Mouse (Mus musculus): ENCODE measurements around the gene Svip. TPM values are rescaled to one million over a fixed set of nuclear protein-coding genes. Genes with fewer than 3 reads are reported as not detected.

Gene Svip
- polyA plus RNA-seq, 1 experiment from 2014 or later: 3.4 TPM

DNA sequence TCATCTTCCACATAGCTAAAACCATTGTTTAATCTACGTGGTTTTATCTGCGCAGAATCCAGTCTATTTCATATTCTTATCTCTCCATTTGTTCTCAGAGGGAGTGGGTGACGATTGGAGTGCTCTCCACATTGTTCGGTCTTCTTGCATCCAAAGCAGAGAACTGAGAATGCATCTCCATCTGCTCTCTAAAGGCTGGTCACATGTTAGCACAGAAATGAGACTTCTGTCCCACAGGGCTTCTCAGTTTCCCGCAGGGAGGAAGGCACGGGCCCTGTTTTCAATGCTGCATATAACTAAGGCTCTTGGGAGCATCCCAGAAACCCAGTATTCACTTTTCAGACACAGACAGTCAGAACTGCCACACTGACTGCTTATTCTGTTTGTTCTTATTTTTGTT lies 20.1 kb downstream of the Svip start:
- WGBS: 84% methylated on average over 6 of the region's 6 CpGs
- Histone ChIP-seq H3K4me2 (no peak overlapping the region), H3K9me3 (no peaks in the 10 kb centered on the region), H3K9ac (replicated peaks) (no peak overlapping the region), H3K36me3 (peaks cover 6% of the 10 kb centered on the region; the same call in 1 of the 2 replicates), H3K27me3 (no peaks in the 10 kb centered on the region), H3K27ac (no peak overlapping the region), H3K4me3 (replicated peaks) (no peak overlapping the region), H3K4me1 (replicated peaks) (no peaks in the 10 kb centered on the region)
- ATAC-seq (ENCODE audit: insufficient number of reproducible peaks, insufficient read depth, low FRiP score, low TSS enrichment, low read depth): no peak

DNA sequence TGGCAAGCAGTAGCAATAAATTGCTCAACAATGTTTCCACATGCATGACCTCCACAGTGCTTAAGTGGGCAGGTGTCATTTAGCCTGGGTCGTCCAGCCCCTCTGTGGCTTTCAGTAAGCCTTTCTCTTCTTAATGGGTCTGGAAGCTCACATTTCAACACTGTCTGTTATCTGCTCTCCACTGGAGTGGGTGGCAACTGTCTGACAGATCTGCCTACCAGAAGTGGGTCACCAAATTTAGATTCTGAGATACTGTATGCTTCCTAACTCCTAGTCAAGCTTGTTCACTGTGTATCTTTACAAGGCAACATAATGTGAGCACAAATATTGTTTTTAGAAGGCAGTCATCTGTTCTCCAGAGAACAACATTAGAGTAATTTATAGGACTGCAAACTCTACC lies 23.5 kb downstream of the Svip start:
- Histone ChIP-seq H3K27ac (no peak overlapping the region), H3K4me1 (replicated peaks) (no peaks in the 10 kb centered on the region), H3K9me3 (no peaks in the 10 kb centered on the region), H3K4me2 (no peak overlapping the region), H3K27me3 (no peaks in the 10 kb centered on the region), H3K9ac (replicated peaks) (no peak overlapping the region), H3K36me3 (peaks cover 12% of the 10 kb centered on the region; the same call in 1 of the 2 replicates), H3K4me3 (replicated peaks) (no peak overlapping the region)
- ATAC-seq (ENCODE audit: insufficient number of reproducible peaks, insufficient read depth, low FRiP score, low TSS enrichment, low read depth): no peak
- 17% methylated on average over 1 of the region's 1 CpGs for WGBS

DNA sequence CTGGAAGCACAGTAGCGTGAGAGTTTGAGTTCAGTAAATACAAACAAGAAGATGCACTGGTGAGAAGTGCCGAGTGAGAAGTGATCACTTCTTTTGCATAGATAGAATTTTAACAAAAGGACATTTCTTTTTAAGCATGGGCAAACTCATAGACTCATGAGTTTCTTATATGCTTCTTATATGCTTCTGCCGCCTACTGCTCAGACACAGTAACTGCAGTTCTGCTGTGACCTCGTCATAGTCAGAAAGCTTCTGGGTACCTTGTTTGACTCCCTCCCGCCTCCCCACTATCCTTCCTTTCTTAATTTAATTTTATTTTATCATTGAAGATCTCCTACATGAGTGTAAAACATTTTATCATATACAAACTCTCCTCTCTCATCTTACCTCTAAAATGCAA lies 26.5 kb downstream of the Svip start:
- Histone ChIP-seq H3K4me1 (replicated peaks) (peaks cover 8% of the 10 kb centered on the region; the same call in 1 of the 2 replicates), H3K4me2 (no peak overlapping the region), H3K9ac (replicated peaks) (no peak overlapping the region), H3K36me3 (peaks cover 18% of the 10 kb centered on the region; the same call in 1 of the 2 replicates), H3K27ac (no peak overlapping the region), H3K27me3 (no peaks in the 10 kb centered on the region), H3K4me3 (replicated peaks) (no peak overlapping the region), H3K9me3 (no peaks in the 10 kb centered on the region)
- no peak for ATAC-seq (ENCODE audit: insufficient number of reproducible peaks, insufficient read depth, low FRiP score, low TSS enrichment, low read depth)
- WGBS: 44% methylated on average over 5 of the region's 5 CpGs

DNA sequence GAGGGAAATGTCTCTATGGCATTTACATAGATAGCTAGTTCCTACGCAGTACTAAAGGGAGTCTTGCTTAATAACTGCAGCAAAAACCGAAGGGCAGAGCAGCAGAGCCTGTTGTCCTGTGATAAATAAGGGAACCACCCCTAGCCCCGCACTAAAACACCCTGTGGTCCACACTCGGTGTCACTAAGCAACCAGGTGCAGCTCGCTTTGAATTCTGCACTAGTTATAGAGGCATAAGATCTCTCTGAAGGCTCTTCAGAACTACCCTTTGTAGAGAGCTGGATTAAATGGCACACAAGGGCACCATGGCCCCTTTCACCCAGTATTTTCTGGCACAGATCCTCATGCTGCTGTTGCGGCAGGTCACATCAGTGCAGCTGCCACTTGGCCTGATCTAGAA lies 30.6 kb downstream of the Svip start:
- H3K4me2 ChIP-seq: no peak overlapping the region
- H3K9me3 ChIP-seq: no peaks in the 10 kb centered on the region
- H3K36me3 ChIP-seq: peaks cover 16% of the 10 kb centered on the region; the same call in 1 of the 2 replicates
- H3K27me3 ChIP-seq: no peaks in the 10 kb centered on the region
- ATAC-seq (ENCODE audit: insufficient number of reproducible peaks, insufficient read depth, low FRiP score, low TSS enrichment, low read depth): no peak
- 73% methylated on average over 6 of the region's 6 CpGs for WGBS
- no peak overlapping the region for H3K9ac ChIP-seq (replicated peaks)
- H3K27ac ChIP-seq: peak overlapping the region; percentile 35; the same call in 1 of the 2 replicates
- peaks cover 22% of the 10 kb centered on the region for H3K4me1 ChIP-seq (replicated peaks)
- no peak overlapping the region for H3K4me3 ChIP-seq (replicated peaks)

DNA sequence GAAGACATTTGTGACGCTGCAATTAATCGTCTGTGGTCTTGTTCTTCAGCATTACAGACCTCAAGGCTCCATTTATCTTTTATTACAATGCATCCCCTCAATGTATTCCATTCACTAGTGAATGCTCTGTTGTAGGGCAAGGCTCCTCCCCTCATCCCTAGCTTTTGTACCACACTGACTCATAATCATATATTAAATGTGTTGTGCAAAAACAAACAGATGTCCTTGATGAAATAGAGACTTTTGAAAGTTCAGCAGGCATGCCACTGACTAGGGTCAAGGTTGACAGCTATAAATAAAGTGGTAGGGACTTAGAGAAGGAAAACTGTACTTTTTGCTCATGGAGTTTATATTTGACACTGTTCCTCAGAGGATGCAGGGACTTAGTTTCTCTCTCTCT lies 32.3 kb downstream of the Svip start:
- ATAC-seq (ENCODE audit: insufficient number of reproducible peaks, insufficient read depth, low FRiP score, low TSS enrichment, low read depth): no peak
- no peak overlapping the region for H3K9ac ChIP-seq (replicated peaks)
- H3K4me1 ChIP-seq (replicated peaks): peaks cover 33% of the 10 kb centered on the region
- 77% methylated on average over 2 of the region's 2 CpGs for WGBS
- H3K4me2 ChIP-seq: no peak overlapping the region
- H3K9me3 ChIP-seq: no peaks in the 10 kb centered on the region
- H3K36me3 ChIP-seq: peaks cover 15% of the 10 kb centered on the region; the same call in 1 of the 2 replicates
- no peak overlapping the region for H3K4me3 ChIP-seq (replicated peaks)
- no peak overlapping the region for H3K27ac ChIP-seq
- H3K27me3 ChIP-seq: no peaks in the 10 kb centered on the region

DNA sequence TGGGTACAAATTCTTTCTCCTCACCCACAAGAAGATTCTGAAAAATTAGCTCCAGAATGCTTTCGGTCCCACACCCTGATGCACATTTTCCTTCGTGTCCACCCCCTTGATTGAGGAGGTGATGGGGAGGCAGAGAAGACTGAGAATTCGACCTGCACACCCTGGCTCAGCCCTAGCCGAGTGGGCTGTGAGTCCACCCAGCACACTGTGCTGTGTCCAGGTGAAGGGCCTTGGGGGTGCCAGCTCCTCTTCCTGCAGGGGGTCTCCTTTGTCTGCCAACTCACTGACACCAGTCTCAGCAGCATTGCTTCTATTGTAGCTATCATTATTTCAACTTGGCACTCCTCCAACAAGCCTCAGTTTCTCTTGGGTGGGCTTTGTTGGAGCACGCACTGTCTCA lies 32.7 kb downstream of the Svip start:
- H3K4me2 ChIP-seq: no peak overlapping the region
- H3K36me3 ChIP-seq: peaks cover 15% of the 10 kb centered on the region; the same call in 1 of the 2 replicates
- H3K4me3 ChIP-seq (replicated peaks): no peak overlapping the region
- H3K27ac ChIP-seq: no peak overlapping the region
- H3K4me1 ChIP-seq (replicated peaks): peaks cover 37% of the 10 kb centered on the region
- 70% methylated on average over 5 of the region's 5 CpGs for WGBS
- no peaks in the 10 kb centered on the region for H3K27me3 ChIP-seq
- no peak overlapping the region for H3K9ac ChIP-seq (replicated peaks)
- ATAC-seq (ENCODE audit: insufficient number of reproducible peaks, insufficient read depth, low FRiP score, low TSS enrichment, low read depth): no peak
- H3K9me3 ChIP-seq: no peaks in the 10 kb centered on the region

DNA sequence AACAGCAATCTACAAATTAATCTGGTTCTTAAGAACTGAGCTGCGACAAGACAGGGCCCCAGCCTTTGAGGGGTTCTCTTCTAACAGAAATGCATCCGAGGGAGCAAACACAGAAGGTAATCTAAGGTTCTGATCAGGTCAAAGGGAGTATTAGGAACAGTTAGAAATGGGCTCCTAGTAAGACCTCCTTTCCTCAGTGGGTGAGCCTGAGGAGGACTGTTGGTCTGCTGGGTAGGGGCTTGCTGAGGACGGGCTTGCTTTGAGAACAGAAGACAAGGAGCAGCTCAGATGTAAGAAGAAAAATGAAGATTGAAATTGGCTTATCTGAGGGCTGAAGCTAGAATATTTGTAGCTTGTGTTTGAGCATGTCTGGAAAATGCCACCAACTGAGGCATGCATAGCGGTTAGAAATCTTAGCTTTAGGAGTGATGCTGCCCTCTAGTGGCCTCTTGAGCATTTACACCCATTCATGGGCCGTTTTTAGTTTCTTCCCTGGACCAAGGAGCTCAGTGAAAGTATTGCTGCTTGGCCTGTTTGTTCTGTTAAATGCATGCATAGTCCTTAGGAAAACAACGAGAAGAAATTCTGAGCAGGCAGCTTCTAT lies 33.5 kb downstream of the Svip start:
- Histone ChIP-seq H3K36me3 (peaks cover 19% of the 10 kb centered on the region), H3K27ac (peak overlapping the region; percentile 53; the same call in 1 of the 2 replicates), H3K4me3 (replicated peaks) (no peak overlapping the region), H3K4me1 (replicated peaks) (peaks cover 37% of the 10 kb centered on the region), H3K27me3 (no peaks in the 10 kb centered on the region), H3K4me2 (no peak overlapping the region), H3K9me3 (no peaks in the 10 kb centered on the region), H3K9ac (replicated peaks) (no peak overlapping the region)
- no peak for ATAC-seq (ENCODE audit: insufficient number of reproducible peaks, insufficient read depth, low FRiP score, low TSS enrichment, low read depth)
- WGBS: 33% methylated on average over 6 of the region's 6 CpGs

DNA sequence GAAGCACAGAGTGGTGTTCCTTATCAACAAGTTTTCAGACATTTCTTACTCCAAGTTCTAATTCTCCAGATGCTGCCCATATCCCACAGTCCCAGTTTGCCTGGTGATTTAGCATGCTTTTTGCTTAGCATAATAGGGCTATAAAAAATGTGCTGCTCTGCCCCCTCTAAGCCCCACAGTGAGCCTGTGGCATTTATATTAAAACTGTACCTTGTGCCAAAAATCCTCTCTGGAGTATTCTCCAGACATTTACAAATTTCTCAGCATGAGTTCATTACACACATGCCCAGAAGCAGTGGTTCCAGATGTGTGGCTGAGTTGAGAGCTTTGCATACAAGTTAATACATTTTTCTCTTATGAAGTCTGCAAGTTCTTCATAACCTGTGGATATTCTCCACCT lies 36.4 kb downstream of the Svip start:
- H3K4me1 ChIP-seq (replicated peaks): peaks cover 28% of the 10 kb centered on the region
- peaks cover 27% of the 10 kb centered on the region for H3K36me3 ChIP-seq
- H3K4me2 ChIP-seq: no peak overlapping the region
- no peak overlapping the region for H3K4me3 ChIP-seq (replicated peaks)
- H3K27me3 ChIP-seq: no peaks in the 10 kb centered on the region
- H3K9me3 ChIP-seq: no peaks in the 10 kb centered on the region
- H3K9ac ChIP-seq (replicated peaks): no peak overlapping the region
- H3K27ac ChIP-seq: peak overlapping the region; percentile 82
- peak; percentile 82 for ATAC-seq (ENCODE audit: insufficient number of reproducible peaks, insufficient read depth, low FRiP score, low TSS enrichment, low read depth)

DNA sequence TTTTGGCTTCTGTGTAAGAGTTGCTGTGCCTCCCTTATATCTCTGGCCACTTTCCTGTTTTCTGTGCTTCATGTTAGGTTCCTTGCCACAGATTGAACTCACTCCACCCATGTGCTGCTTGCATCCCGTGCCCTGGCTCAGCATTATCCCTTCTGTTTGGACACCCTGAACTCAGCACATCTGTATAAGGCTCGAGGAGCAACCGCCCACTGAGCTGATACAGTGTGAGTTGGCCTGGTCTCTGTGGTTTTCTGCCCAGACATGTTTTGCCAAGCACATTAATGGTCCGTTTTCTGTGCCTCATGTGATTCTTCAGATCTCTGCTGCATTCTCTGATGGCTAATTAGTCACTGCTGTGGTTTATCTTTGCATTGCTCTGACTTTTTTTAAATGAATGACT lies 38.2 kb downstream of the Svip start:
- Histone ChIP-seq H3K36me3 (peaks cover 45% of the 10 kb centered on the region), H3K9ac (replicated peaks) (no peak overlapping the region), H3K27ac (0 out of 2 replicates have a peak overlapping the region, but pooled peaks have one; percentile 24), H3K4me2 (no peak overlapping the region), H3K27me3 (no peaks in the 10 kb centered on the region), H3K4me3 (replicated peaks) (no peak overlapping the region), H3K4me1 (replicated peaks) (peaks cover 24% of the 10 kb centered on the region), H3K9me3 (no peaks in the 10 kb centered on the region)
- no peak for ATAC-seq (ENCODE audit: insufficient number of reproducible peaks, insufficient read depth, low FRiP score, low TSS enrichment, low read depth)
- WGBS: 84% methylated on average over 4 of the region's 4 CpGs

DNA sequence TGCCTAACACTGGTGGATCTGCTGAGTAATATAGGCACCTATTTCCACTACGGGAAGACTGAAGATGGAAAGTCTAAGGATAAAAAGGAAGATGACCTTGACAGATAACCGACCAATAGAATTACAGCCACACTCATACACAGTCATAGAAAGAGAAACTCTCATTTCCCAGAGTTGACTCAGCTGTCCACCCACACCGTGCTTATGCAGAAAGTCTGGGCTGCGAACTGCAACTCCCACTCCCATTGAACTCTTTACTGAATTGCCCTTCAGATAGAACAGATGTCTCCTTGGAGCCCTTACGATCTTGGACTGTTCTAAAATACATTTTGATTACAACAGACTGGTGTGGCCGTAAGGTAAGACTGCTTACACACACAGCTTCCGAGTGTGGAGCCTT lies 41.1 kb downstream of the Svip start:
- Histone ChIP-seq H3K27me3 (no peaks in the 10 kb centered on the region), H3K4me3 (replicated peaks) (no peak overlapping the region), H3K9me3 (no peaks in the 10 kb centered on the region), H3K9ac (replicated peaks) (no peak overlapping the region), H3K4me1 (replicated peaks) (peaks cover 30% of the 10 kb centered on the region), H3K36me3 (peaks cover 35% of the 10 kb centered on the region), H3K27ac (no peak overlapping the region), H3K4me2 (no peak overlapping the region)
- 92% methylated on average over 7 of the region's 7 CpGs for WGBS
- ATAC-seq (ENCODE audit: insufficient number of reproducible peaks, insufficient read depth, low FRiP score, low TSS enrichment, low read depth): no peak

DNA sequence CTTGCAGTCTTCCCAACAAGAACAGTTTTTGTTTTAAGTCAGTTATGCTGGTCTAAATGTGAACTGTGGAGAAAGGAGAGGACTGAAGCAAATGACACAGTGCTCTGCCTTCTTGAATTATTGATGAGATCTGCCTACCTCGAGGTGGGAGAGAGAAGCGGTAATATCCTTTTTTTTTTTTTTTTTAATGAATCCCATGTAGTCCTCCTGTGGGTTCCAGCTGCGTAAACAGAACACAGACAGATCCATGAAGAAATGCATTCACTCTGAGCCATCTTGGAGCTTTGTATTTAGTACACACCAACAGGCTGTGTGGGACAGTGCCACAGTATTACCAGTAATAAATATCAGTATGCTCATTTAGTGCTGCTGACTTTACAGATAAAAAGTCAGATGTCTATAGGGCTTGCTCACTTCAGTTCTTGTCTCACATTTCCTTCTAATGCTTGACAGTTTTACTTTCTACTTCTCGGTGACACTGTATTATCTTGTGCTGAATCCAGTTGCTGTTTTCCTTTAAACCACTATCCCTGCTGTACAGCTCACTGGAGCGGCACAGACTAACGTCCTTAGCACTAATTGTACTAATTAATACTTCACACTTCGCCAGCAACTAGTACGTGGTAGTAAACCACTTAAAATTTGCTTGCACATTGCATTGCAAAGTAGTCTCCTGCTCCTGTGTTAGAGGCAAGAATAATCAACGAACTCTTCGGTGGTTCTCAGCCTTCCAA lies 43.4 kb downstream of the Svip start:
- Histone ChIP-seq H3K9me3 (no peaks in the 10 kb centered on the region), H3K4me1 (replicated peaks) (peaks cover 23% of the 10 kb centered on the region), H3K4me3 (replicated peaks) (no peak overlapping the region), H3K9ac (replicated peaks) (no peak overlapping the region), H3K27ac (no peak overlapping the region), H3K27me3 (no peaks in the 10 kb centered on the region), H3K36me3 (peaks cover 37% of the 10 kb centered on the region), H3K4me2 (no peak overlapping the region)
- WGBS: 73% methylated on average over 10 of the region's 10 CpGs
- no peak for ATAC-seq (ENCODE audit: insufficient number of reproducible peaks, insufficient read depth, low FRiP score, low TSS enrichment, low read depth)
